ENCODE assay signal across 8 mouse cellular contexts in genomic region chr16:44557661-44558470, GRCm38 (mm10). TPM values are rescaled to one million over a fixed set of nuclear protein-coding genes. Genes with fewer than 3 reads are reported as not detected.
DNase-seq lines count a peak whose midpoint lies in the region; ATAC-seq and TF ChIP-seq lines count a peak whose summit lies in the region.

No protein-coding gene starts in this region.

- H3K27me3 ChIP-seq in embryonic facial prominence, embryonic 11.5 days (ENCODE audit: control insufficient read depth, insufficient read depth, low read length) = no peaks in the 10 kb centered on the region
- H3K27me3 ChIP-seq in kidney, adult 2 months (replicated peaks; ENCODE audit: control insufficient read depth, insufficient read depth, low read length) = no peaks in the 10 kb centered on the region
- no peaks in the 10 kb centered on the region for H3K27me3 ChIP-seq in midbrain, embryonic 16.5 days (ENCODE audit: control insufficient read depth, insufficient read depth, low read depth, low read length)

- no peaks in the 10 kb centered on the region for H3K36me3 ChIP-seq in embryonic facial prominence, embryonic 11.5 days (replicated peaks; ENCODE audit: control insufficient read depth, insufficient read depth, low read depth, low read length)
- H3K36me3 ChIP-seq in kidney, adult 2 months (ENCODE audit: control insufficient read depth, insufficient read depth, low read length) = no peaks in the 10 kb centered on the region
- H3K36me3 ChIP-seq in midbrain, embryonic 16.5 days (ENCODE audit: control insufficient read depth, insufficient read depth, low read length) = no peaks in the 10 kb centered on the region

- TF ChIP-seq POLR2A in kidney, adult 2 months (IDR thresholded peaks at IDR 0.05; ENCODE audit: low read depth, low read length) = no peak

- H3K4me3 ChIP-seq in embryonic facial prominence, embryonic 11.5 days (ENCODE audit: low read depth, low read length) = peak overlapping the region; percentile 95
- peak overlapping the region; percentile 66 for H3K4me3 ChIP-seq in kidney, adult 2 months (ENCODE audit: insufficient read depth, low read depth, low read length)
- H3K4me3 ChIP-seq in midbrain, embryonic 16.5 days (ENCODE audit: low read depth, low read length) = peak overlapping the region; percentile 68

- peaks cover 2% of the 10 kb centered on the region; the same call in 1 of the 2 replicates for H3K4me1 ChIP-seq in embryonic facial prominence, embryonic 11.5 days (ENCODE audit: control insufficient read depth, insufficient read depth, low read length)
- H3K4me1 ChIP-seq in kidney, adult 2 months (ENCODE audit: control insufficient read depth, insufficient read depth, low read length) = no peaks in the 10 kb centered on the region
- H3K4me1 ChIP-seq in midbrain, embryonic 16.5 days (ENCODE audit: control insufficient read depth, insufficient read depth, low read length) = peaks cover 18% of the 10 kb centered on the region

- ATAC-seq in embryonic facial prominence, embryonic 11.5 days (replicated peaks; ENCODE audit: insufficient number of reproducible peaks, low FRiP score, low TSS enrichment, low read depth) = peak; percentile 80
- peak; percentile 71 for ATAC-seq in midbrain, embryonic 16.5 days

- DNase-seq in 3T3-L1 (ENCODE audit: low read depth, low spot score) (peak; percentile 88), liver (peak; percentile 42)
- DNase-seq in adrenal gland, postnatal 10 days = peak; percentile 78
- peak; percentile 78 for DNase-seq in embryonic facial prominence, embryonic 11.5 days (ENCODE audit: low spot score)
- peak; percentile 70 for DNase-seq in heart, adult 8-10 months (ENCODE audit: low spot score)
- peak; percentile 78 for DNase-seq in kidney, adult 2 months
- DNase-seq in urinary bladder, adult 18-20 months (ENCODE audit: low spot score in 2 of 2) = peak; percentile 64 to 73

- peak overlapping the region; percentile 69 for H3K4me2 ChIP-seq in embryonic facial prominence, embryonic 11.5 days (ENCODE audit: low read depth, low read length)
- peak overlapping the region; percentile 99 for H3K4me2 ChIP-seq in midbrain, embryonic 16.5 days (ENCODE audit: low read length)

- no peaks in the 10 kb centered on the region for H3K9me3 ChIP-seq in embryonic facial prominence, embryonic 11.5 days (replicated peaks; ENCODE audit: control insufficient read depth, low read length)
- H3K9me3 ChIP-seq in midbrain, embryonic 16.5 days (replicated peaks; ENCODE audit: control insufficient read depth, low read length, poor library complexity, severe bottlenecking) = no peaks in the 10 kb centered on the region

- WGBS in embryonic facial prominence, embryonic 11.5 days = under 1% methylated on average over 47 of the region's 47 CpGs
- under 1% methylated on average over 47 of the region's 47 CpGs for WGBS in kidney, adult 2 months
- WGBS in midbrain, embryonic 16.5 days = under 1% methylated on average over 47 of the region's 47 CpGs

- peak overlapping the region; percentile 87 for H3K27ac ChIP-seq in embryonic facial prominence, embryonic 11.5 days (replicated peaks; ENCODE audit: low read depth, low read length)
- peak overlapping the region; percentile 77 for H3K27ac ChIP-seq in kidney, adult 2 months (ENCODE audit: insufficient read depth, low read depth, low read length)
- H3K27ac ChIP-seq in midbrain, embryonic 16.5 days (ENCODE audit: low read length) = peak overlapping the region; percentile 82

- peak overlapping the region; percentile 95 for H3K9ac ChIP-seq in embryonic facial prominence, embryonic 11.5 days (replicated peaks; ENCODE audit: low read length)
- peak overlapping the region; percentile 74 for H3K9ac ChIP-seq in midbrain, embryonic 16.5 days (ENCODE audit: low read depth, low read length)

- TF ChIP-seq CTCF in kidney, adult 2 months (conservative IDR thresholded peaks at IDR 0.05; ENCODE audit: insufficient read depth, insufficient read length, low read depth, low read length) = no peak

RNA-seq across cellular contexts. Expression of gene Boc, which starts 0.8 kb away (rescaled TPM):
- total RNA-seq in adrenal gland, postnatal 10 days (2021) = 10 to 100 TPM; 33.5 to 35.9 TPM
- polyA plus RNA-seq in embryonic facial prominence, embryonic 11.5 days (2014; fragmentation: Nextera tagmentation; extraction: Ambion mirVana) = 19.5 and 20.7 TPM in 2 replicates
- total RNA-seq in heart, adult 8-10 months (2022) = 1 to 10 TPM; 3.5 to 4.0 (median 3.8) TPM
- 8.5 and 8.8 TPM in 2 replicates for polyA plus RNA-seq in kidney, adult 2 months (2012; rRNA removed)
- polyA plus RNA-seq in midbrain, embryonic 16.5 days (2015; fragmentation: Nextera tagmentation; extraction: Ambion mirVana) = 7.3 and 10.5 TPM in 2 replicates

Comparison
In these comparisons a context has a peak if more than half of its experiments do, and no peak if none do; other contexts are left out.
1. Peak in every context shown above with its lines: DNase-seq, ATAC-seq, H3K4me3 ChIP-seq and H3K27ac ChIP-seq.